Mouse (Mus musculus) liver, adult 2 months (tissue): ENCODE results near the gene Ctbp2.

Experiments used
- CTCF ChIP-seq: fragments of 200-500 bp; IDR thresholded peaks from 2 replicates; pipeline ENCODE4 v1.5.1; 2011; ENCODE audit warnings: low read depth, low read length, control low read depth
- POLR2A ChIP-seq: fragments of 200-500 bp; IDR thresholded peaks from 2 replicates; pipeline ENCODE4 v1.6.1; 2011; ENCODE audit warnings: low read length, control low read depth; ENCODE audit not compliant: insufficient read depth; ENCODE audit errors: extremely low read depth

GRCm38 (mm10) chr7:132994628-132995191 is 129.4 kb downstream of the Ctbp2 start:
- TF ChIP-seq CTCF: no peak
- no peak for TF ChIP-seq POLR2A
